Mouse (Mus musculus): Measurements from ENCODE around the gene Acsm1.
"Not testable (repeated sequence)": the region's sequence is repeated elsewhere in the genome, so short reads cannot be mapped to it uniquely, and the experiment has no call there.

Acsm1 gene

GRCm38 (mm10) chr7:119606664-119607076, at the start of gene Acsm1:
Acsm1 (plus strand) TSS chr7:119607026.
- no peak for DNase-seq (ENCODE audit: low spot score)

- DNase-seq (ENCODE audit: low spot score), result no peak
Observed at GRCm38 (mm10) chr7:119559789-119560451, 46.9 kb upstream of the Acsm1 start.

- DNase-seq (ENCODE audit: low spot score), result no peak
Observed at GRCm38 (mm10) chr7:119560452-119560835, 46.4 kb upstream of the Acsm1 start.

- no peak for DNase-seq (ENCODE audit: low spot score)
Observed at GRCm38 (mm10) chr7:119561441-119561840, 45.4 kb upstream of the Acsm1 start.

GRCm38 (mm10) chr7:119562476-119562875, 44.4 kb upstream of the Acsm1 start:
- not testable (repeated sequence) for DNase-seq (ENCODE audit: low spot score)

GRCm38 (mm10) chr7:119594530-119595107, 12.2 kb upstream of the Acsm1 start:
- no peak for DNase-seq (ENCODE audit: low spot score)

GRCm38 (mm10) chr7:119595306-119595705, 11.5 kb upstream of the Acsm1 start:
- no peak for DNase-seq (ENCODE audit: low spot score)

GRCm38 (mm10) chr7:119596536-119596935, 10.3 kb upstream of the Acsm1 start:
- DNase-seq (ENCODE audit: low spot score), result no peak

GRCm38 (mm10) chr7:119601195-119601953, 5.5 kb upstream of the Acsm1 start:
- no peak for DNase-seq (ENCODE audit: low spot score)

GRCm38 (mm10) chr7:119601954-119602317, 4.9 kb upstream of the Acsm1 start:
- no peak for DNase-seq (ENCODE audit: low spot score)

GRCm38 (mm10) chr7:119604903-119605483, 1.8 kb upstream of the Acsm1 start:
- no peak for DNase-seq (ENCODE audit: low spot score)

- no peak for DNase-seq (ENCODE audit: low spot score)
Observed at GRCm38 (mm10) chr7:119605926-119606663, 731 bp upstream of the Acsm1 start.

GRCm38 (mm10) chr7:119607796-119608515, 1.1 kb downstream of the Acsm1 start:
- DNase-seq (ENCODE audit: low spot score), result no peak

- DNase-seq (ENCODE audit: low spot score), result no peak
Observed at GRCm38 (mm10) chr7:119616531-119616930, 9.7 kb downstream of the Acsm1 start.

GRCm38 (mm10) chr7:119617593-119617992, 10.8 kb downstream of the Acsm1 start:
- DNase-seq (ENCODE audit: low spot score), result no peak

- no peak for DNase-seq (ENCODE audit: low spot score)
Observed at GRCm38 (mm10) chr7:119618209-119618935, 11.5 kb downstream of the Acsm1 start.

- DNase-seq (ENCODE audit: low spot score), result no peak
Observed at GRCm38 (mm10) chr7:119620157-119620556, 13.3 kb downstream of the Acsm1 start.

- DNase-seq (ENCODE audit: low spot score), result no peak
Observed at GRCm38 (mm10) chr7:119638773-119639172, 31.9 kb downstream of the Acsm1 start.

- no peak for DNase-seq (ENCODE audit: low spot score)
Observed at GRCm38 (mm10) chr7:119642307-119642706, 35.5 kb downstream of the Acsm1 start.

GRCm38 (mm10) chr7:119667893-119668292, 61.1 kb downstream of the Acsm1 start:
- DNase-seq (ENCODE audit: low spot score), result no peak

- DNase-seq (ENCODE audit: low spot score), result no peak
Observed at GRCm38 (mm10) chr7:119670395-119670794, 63.6 kb downstream of the Acsm1 start.
